Mouse (Mus musculus): ENCODE measurements around the gene Ssh3.

GRCm38 (mm10) chr19:4232651-4233050 lies 36.3 kb downstream of the Ssh3 start:
- TF ChIP-seq CTCF (IDR thresholded peaks at IDR 0.05; ENCODE audit: low read depth, low read length) (no peak), GATA1 (IDR thresholded peaks at IDR 0.05; ENCODE audit: borderline replicate concordance, low read length) (no peak), TAL1 (conservative IDR thresholded peaks at IDR 0.05; ENCODE audit: low read depth, low read length) (no peak)
